Mouse (Mus musculus) cortical plate, adult 2 months (tissue): Measurements from ENCODE around the gene Rab11fip4.

Experiments
- CTCF ChIP-seq: fragments of 200-500 bp; IDR thresholded peaks from 2 replicates; pipeline ENCODE4 v1.5.1; 2011; ENCODE audit warnings: mild to moderate bottlenecking, control low read depth, low read length; ENCODE audit not compliant: insufficient read depth; ENCODE audit errors: extremely low read depth
- POLR2A ChIP-seq: fragments of 200-500 bp; IDR thresholded peaks from 2 replicates; pipeline ENCODE4 v1.6.1; 2011; ENCODE audit warnings: mild to moderate bottlenecking, low read length, control low read depth; ENCODE audit not compliant: insufficient read depth; ENCODE audit errors: extremely low read depth

GRCm38 (mm10) chr11:79704318-79705150, 113.5 kb downstream of the Rab11fip4 start:
- TF ChIP-seq CTCF (no peak), POLR2A (peak; percentile 61; the same call in 1 of the 2 replicates)
